In genomic region chr13:34629741-34630140, GRCm38 (mm10) we compare ENCODE assay signal across 29 mouse cellular contexts. TPM values are rescaled to one million over a fixed set of nuclear protein-coding genes. Genes with fewer than 3 reads are reported as not detected.
"Had no signal": no experiment of that assay in that cellular context is flagged by ENCODE, and none has a peak within 500 bp of the region (broad histone marks: within the 10 kb centered on the region; RNA-seq: fewer than 3 reads in every experiment).

No protein-coding gene starts in this region.

- H3K27me3 ChIP-seq: embryonic facial prominence, embryonic 12.5 days; embryonic facial prominence, embryonic 13.5 days; embryonic facial prominence, embryonic 15.5 days; forebrain, embryonic 12.5 days; forebrain, embryonic 13.5 days; forebrain, embryonic 15.5 days had no signal

- H3K9ac ChIP-seq: embryonic facial prominence, embryonic 12.5 days; embryonic facial prominence, embryonic 13.5 days; embryonic facial prominence, embryonic 15.5 days; forebrain, embryonic 12.5 days; forebrain, embryonic 13.5 days; forebrain, embryonic 15.5 days; forebrain, postnatal 0 days had no signal

- H3K4me1 ChIP-seq: embryonic facial prominence, embryonic 12.5 days; embryonic facial prominence, embryonic 13.5 days; embryonic facial prominence, embryonic 15.5 days; forebrain, embryonic 12.5 days; forebrain, embryonic 13.5 days; forebrain, embryonic 15.5 days had no signal

- H3K36me3 ChIP-seq: embryonic facial prominence, embryonic 10.5 days; embryonic facial prominence, embryonic 12.5 days; forebrain, embryonic 10.5 days; forebrain, embryonic 12.5 days; forebrain, embryonic 15.5 days had no signal

- H3K4me3 ChIP-seq: embryonic facial prominence, embryonic 10.5 days; embryonic facial prominence, embryonic 12.5 days; embryonic facial prominence, embryonic 13.5 days; embryonic facial prominence, embryonic 15.5 days; erythroblast, embryonic 14.5 days; forebrain, embryonic 10.5 days; forebrain, embryonic 12.5 days; forebrain, embryonic 13.5 days; forebrain, embryonic 15.5 days; gastrocnemius, adult 2 months had no signal

- DNase-seq: cerebellum, adult 2 months; cerebellum, adult 8-10 months; cerebellum, adult 9-10 months; cerebellum, adult 9-11 months; cerebellum, postnatal 10 days; cerebellum, postnatal 14 days; cerebellum, postnatal 25 days; cerebellum, postnatal 36 days; embryo, embryonic 11 days; forebrain, postnatal 0 days; gastrocnemius, adult 2 months; gastrocnemius, postnatal 10 days; gastrocnemius, postnatal 14 days; gastrocnemius, postnatal 25 days; gastrocnemius, postnatal 36 days; heart, adult 18-20 months had no signal

- H3K4me2 ChIP-seq: embryonic facial prominence, embryonic 12.5 days; embryonic facial prominence, embryonic 13.5 days; embryonic facial prominence, embryonic 15.5 days; forebrain, embryonic 12.5 days; forebrain, embryonic 13.5 days; forebrain, embryonic 15.5 days had no signal

- H3K27ac ChIP-seq: embryonic facial prominence, embryonic 10.5 days; embryonic facial prominence, embryonic 12.5 days; embryonic facial prominence, embryonic 13.5 days; embryonic facial prominence, embryonic 15.5 days; forebrain, embryonic 10.5 days; forebrain, embryonic 12.5 days; forebrain, embryonic 13.5 days; forebrain, embryonic 15.5 days; gastrocnemius, adult 2 months had no signal

- ATAC-seq: forebrain, embryonic 13.5 days; forebrain, embryonic 14.5 days; forebrain, embryonic 15.5 days; forebrain, embryonic 16.5 days; forebrain, postnatal 0 days had no signal

- H3K9me3 ChIP-seq: embryonic facial prominence, embryonic 10.5 days; embryonic facial prominence, embryonic 12.5 days; embryonic facial prominence, embryonic 13.5 days; embryonic facial prominence, embryonic 15.5 days; forebrain, embryonic 10.5 days; forebrain, embryonic 12.5 days; forebrain, embryonic 13.5 days; forebrain, embryonic 15.5 days had no signal

RNA-seq across cellular contexts. Expression of gene Pxdc1, which starts 23.5 kb away (rescaled TPM):
- total RNA-seq: common myeloid progenitor, adult 5-6 weeks; granulocyte monocyte progenitor cell, adult 5-6 weeks had no signal
